Mouse (Mus musculus) liver, embryonic 16.5 days (tissue): ENCODE results near the gene Ap3b2. TPM values are rescaled to one million over a fixed set of nuclear protein-coding genes. Genes with fewer than 3 reads are reported as not detected.
"Not testable (repeated sequence)": the region's sequence is repeated elsewhere in the genome, so short reads cannot be mapped to it uniquely, and the experiment has no call there.

Experiments used
- ATAC-seq: fragments of 200-750 bp; cut with Nextera tagmentation; 2 replicates; pipeline ENCODE4 v1.8.0; 2017; ENCODE audit warnings: low read depth, mild to moderate bottlenecking, moderate number of reproducible peaks, moderate library complexity
- H3K27ac ChIP-seq: fragments of 300-500 bp; sonication (generic); 2 replicates; pipeline ENCODE4 v1.5.1; 2014; ENCODE audit warnings: mild to moderate bottlenecking, low read length
- H3K27me3 ChIP-seq: fragments of 300-500 bp; sonication (generic); 2 replicates; pipeline ENCODE4 v1.6.1; 2014; ENCODE audit warnings: low read depth, low read length, mixed read lengths; ENCODE audit not compliant: control insufficient read depth, insufficient read depth
- H3K36me3 ChIP-seq: fragments of 300-500 bp; sonication (generic); 2 replicates; pipeline ENCODE4 v1.6.1; 2014; ENCODE audit warnings: mild to moderate bottlenecking; ENCODE audit not compliant: control insufficient read depth, insufficient read depth
- H3K4me1 ChIP-seq: fragments of 300-500 bp; sonication (generic); 2 replicates; pipeline ENCODE4 v1.6.1; 2014; ENCODE audit warnings: low read depth, low read length, mixed read lengths; ENCODE audit not compliant: control insufficient read depth
- H3K4me2 ChIP-seq: fragments of 300-500 bp; sonication (generic); 2 replicates; pipeline ENCODE4 v1.6.1; 2014; ENCODE audit warnings: low read depth, low read length, mixed read lengths
- H3K4me3 ChIP-seq: fragments of 300-500 bp; sonication (generic); 2 replicates; pipeline ENCODE4 v1.5.1; 2014; ENCODE audit warnings: low read depth, mild to moderate bottlenecking, low read length
- H3K9ac ChIP-seq: fragments of 300-500 bp; sonication (generic); 2 replicates; pipeline ENCODE4 v1.6.1; 2014; ENCODE audit warnings: low read depth, low read length
- H3K9me3 ChIP-seq: fragments of 300-500 bp; sonication (generic); replicated peaks from 2 replicates; pipeline ENCODE4 v1.6.1; 2016; ENCODE audit warnings: low read length; ENCODE audit not compliant: control insufficient read depth
- WGBS: fragments of 180-500 bp; shearing (Covaris S2); extraction: QIAGEN DNeasy Blood & Tissue Kit; methylation state at CpG from one replicate; pipeline ENCODE4 v1.1.7; 2014; ENCODE audit not compliant: insufficient replicate concordance; 5-methylcytosine and 5-hydroxymethylcytosine counted together
- polyA plus RNA-seq: library from polyadenylated mRNA; unstranded; fragments of >200 nt; fragmentation: Nextera tagmentation; extraction: Ambion mirVana; gene quantifications from 2 replicates; pipeline ENCODE4 v1.2.1, GENCODE M21; 2015

The Ap3b2 gene
- polyA plus RNA-seq, 1 experiment from 2014 or later: 0.07 TPM

GRCm38 (mm10) chr7:81489649-81490048 is 4.1 kb downstream of the Ap3b2 start:
- no peaks in the 10 kb centered on the region for H3K4me1 ChIP-seq
- no peak for ATAC-seq
- H3K9me3 ChIP-seq: no peaks in the 10 kb centered on the region
- no peaks in the 10 kb centered on the region for H3K36me3 ChIP-seq
- no peak overlapping the region for H3K27ac ChIP-seq
- H3K4me3 ChIP-seq: no peak overlapping the region
- H3K27me3 ChIP-seq: peaks cover 19% of the 10 kb centered on the region
- H3K9ac ChIP-seq: no peak overlapping the region
- 12% methylated on average over 9 of the region's 9 CpGs for WGBS
- no peak overlapping the region for H3K4me2 ChIP-seq

- no peak overlapping the region for H3K27ac ChIP-seq
Observed at GRCm38 (mm10) chr7:81480800-81481199, 12.9 kb downstream of the Ap3b2 start.

GRCm38 (mm10) chr7:81479531-81480090 is 14.1 kb downstream of the Ap3b2 start:
- H3K27me3 ChIP-seq: peaks cover 13% of the 10 kb centered on the region
- H3K36me3 ChIP-seq: no peaks in the 10 kb centered on the region
- WGBS: 45% methylated on average over 3 of the region's 3 CpGs
- no peaks in the 10 kb centered on the region for H3K4me1 ChIP-seq
- no peak overlapping the region for H3K27ac ChIP-seq
- no peaks in the 10 kb centered on the region for H3K9me3 ChIP-seq
- ATAC-seq: no peak
- no peak overlapping the region for H3K9ac ChIP-seq
- H3K4me3 ChIP-seq: no peak overlapping the region
- H3K4me2 ChIP-seq: no peak overlapping the region

More at GRCm38 (mm10) chr7:81480800-81481199, 12.9 kb downstream of the Ap3b2 start:
- Histone ChIP-seq H3K9me3 (no peaks in the 10 kb centered on the region), H3K4me1 (no peaks in the 10 kb centered on the region), H3K36me3 (no peaks in the 10 kb centered on the region), H3K27me3 (peaks cover 13% of the 10 kb centered on the region), H3K9ac (no peak overlapping the region), H3K4me2 (no peak overlapping the region), H3K4me3 (no peak overlapping the region)
- 16% methylated on average over 8 of the region's 8 CpGs for WGBS
- ATAC-seq: no peak

GRCm38 (mm10) chr7:81478261-81478660 is 15.5 kb downstream of the Ap3b2 start:
- H3K27me3 ChIP-seq: peaks cover 13% of the 10 kb centered on the region
- not testable (repeated sequence) for H3K27ac ChIP-seq

GRCm38 (mm10) chr7:81476833-81477232 is 16.9 kb downstream of the Ap3b2 start:
- WGBS: 5% methylated on average over 24 of the region's 24 CpGs
- Histone ChIP-seq H3K4me3 (no peak overlapping the region), H3K9me3 (no peaks in the 10 kb centered on the region), H3K9ac (no peak overlapping the region), H3K4me2 (no peak overlapping the region), H3K36me3 (no peaks in the 10 kb centered on the region), H3K4me1 (no peaks in the 10 kb centered on the region), H3K27ac (no peak overlapping the region), H3K27me3 (peaks cover 13% of the 10 kb centered on the region)
- ATAC-seq: no peak

More at GRCm38 (mm10) chr7:81478261-81478660, 15.5 kb downstream of the Ap3b2 start:
- not testable (repeated sequence) for ATAC-seq, H3K4me2 ChIP-seq, H3K9me3 ChIP-seq, H3K4me1 ChIP-seq, H3K36me3 ChIP-seq, H3K4me3 ChIP-seq, H3K9ac ChIP-seq

- no peak for ATAC-seq
- WGBS: 48% methylated on average over 3 of the region's 3 CpGs
Observed at GRCm38 (mm10) chr7:81475221-81475620, 18.5 kb downstream of the Ap3b2 start.

GRCm38 (mm10) chr7:81464906-81465450 is 28.7 kb downstream of the Ap3b2 start:
- no peaks in the 10 kb centered on the region for H3K27me3 ChIP-seq
- H3K27ac ChIP-seq: no peak overlapping the region
- no peaks in the 10 kb centered on the region for H3K4me1 ChIP-seq
- H3K4me2 ChIP-seq: no peak overlapping the region
- no peaks in the 10 kb centered on the region for H3K9me3 ChIP-seq
- no peak for ATAC-seq
- no peak overlapping the region for H3K4me3 ChIP-seq
- H3K36me3 ChIP-seq: no peaks in the 10 kb centered on the region
- WGBS: 35% methylated on average over 9 of the region's 9 CpGs
- H3K9ac ChIP-seq: no peak overlapping the region

More at GRCm38 (mm10) chr7:81475221-81475620, 18.5 kb downstream of the Ap3b2 start:
- Histone ChIP-seq H3K4me2 (no peak overlapping the region), H3K27me3 (peaks cover 13% of the 10 kb centered on the region), H3K36me3 (no peaks in the 10 kb centered on the region), H3K27ac (no peak overlapping the region), H3K9me3 (no peaks in the 10 kb centered on the region), H3K9ac (no peak overlapping the region), H3K4me3 (no peak overlapping the region), H3K4me1 (no peaks in the 10 kb centered on the region)

- H3K36me3 ChIP-seq: no peaks in the 10 kb centered on the region
- H3K27me3 ChIP-seq: no peaks in the 10 kb centered on the region
- ATAC-seq: no peak
- H3K4me3 ChIP-seq: no peak overlapping the region
- no peak overlapping the region for H3K9ac ChIP-seq
- H3K9me3 ChIP-seq: no peaks in the 10 kb centered on the region
- H3K4me2 ChIP-seq: no peak overlapping the region
- no peaks in the 10 kb centered on the region for H3K4me1 ChIP-seq
- H3K27ac ChIP-seq: no peak overlapping the region
- 3% methylated on average over 4 of the region's 4 CpGs for WGBS
Observed at GRCm38 (mm10) chr7:81464116-81464515, 29.6 kb downstream of the Ap3b2 start.

- Histone ChIP-seq H3K4me2 (no peak overlapping the region), H3K9me3 (no peaks in the 10 kb centered on the region), H3K9ac (no peak overlapping the region), H3K36me3 (no peaks in the 10 kb centered on the region), H3K4me3 (no peak overlapping the region), H3K27me3 (no peaks in the 10 kb centered on the region), H3K4me1 (no peaks in the 10 kb centered on the region), H3K27ac (no peak overlapping the region)
- WGBS: 48% methylated on average over 3 of the region's 3 CpGs
- no peak for ATAC-seq
Observed at GRCm38 (mm10) chr7:81462815-81463214, 30.9 kb downstream of the Ap3b2 start.
